Mouse (Mus musculus): ENCODE measurements around the gene Klf12.

Gene Klf12

DNA sequence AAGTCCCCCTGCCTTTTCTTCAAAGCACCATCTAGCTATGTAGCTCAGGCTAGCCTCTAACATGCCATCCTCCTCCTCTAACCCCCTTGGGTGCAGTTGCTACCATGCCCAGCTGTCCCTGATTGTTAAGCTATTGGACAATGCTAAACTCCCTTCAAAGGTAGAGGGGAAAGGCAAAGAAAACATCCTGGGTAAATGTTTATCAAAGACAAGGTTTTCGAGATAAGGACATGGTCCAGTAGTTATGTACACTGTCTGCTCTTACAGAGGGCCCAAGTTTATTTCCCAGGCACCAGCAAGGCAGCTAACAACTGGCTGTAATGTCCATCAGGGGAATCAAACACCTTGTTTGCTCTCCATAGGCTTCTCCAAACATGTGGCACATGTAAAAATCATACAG is 53.1 kb downstream of the Klf12 start:
- no peak for DNase-seq (ENCODE audit: low read depth)

DNA sequence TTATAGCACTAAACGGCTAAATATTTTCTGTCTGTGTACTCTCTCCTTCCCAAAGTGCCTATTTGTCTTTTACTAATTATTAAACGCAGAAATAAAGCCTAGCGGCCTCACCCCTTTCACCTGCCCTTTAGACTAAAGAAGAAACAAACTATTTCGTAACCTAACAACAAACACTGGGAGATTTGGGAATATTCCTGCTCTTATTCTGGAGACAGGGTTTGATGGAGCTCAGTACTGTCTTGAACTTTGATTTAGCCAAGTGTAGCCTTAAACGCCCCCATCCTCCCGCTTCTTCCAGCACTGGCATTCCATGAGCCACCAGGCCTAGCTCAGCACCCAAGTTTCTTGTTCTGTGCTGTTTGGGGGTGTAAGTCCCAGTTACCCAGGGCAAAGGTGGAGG is 56.4 kb downstream of the Klf12 start:
- DNase-seq (ENCODE audit: low read depth): no peak

DNA sequence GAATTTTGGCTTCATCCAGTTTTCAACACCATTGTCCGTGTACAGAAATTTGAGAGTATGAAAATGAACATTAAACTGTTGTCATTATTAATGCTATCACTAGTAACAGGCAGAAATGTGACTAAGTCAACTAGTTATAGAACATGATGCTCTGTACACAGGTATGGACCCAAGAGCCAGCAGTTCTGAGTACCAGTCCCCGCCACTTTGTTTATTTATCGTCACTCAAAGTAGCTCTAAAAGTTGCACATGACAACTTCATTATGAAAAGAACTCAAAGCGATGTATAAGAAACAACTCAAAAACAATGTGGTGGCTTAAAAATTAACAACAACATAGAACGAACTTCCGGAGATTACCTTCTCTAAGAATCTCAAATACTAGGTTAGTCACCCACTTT is 56.8 kb downstream of the Klf12 start:
- no peak for DNase-seq (ENCODE audit: low read depth)

DNA sequence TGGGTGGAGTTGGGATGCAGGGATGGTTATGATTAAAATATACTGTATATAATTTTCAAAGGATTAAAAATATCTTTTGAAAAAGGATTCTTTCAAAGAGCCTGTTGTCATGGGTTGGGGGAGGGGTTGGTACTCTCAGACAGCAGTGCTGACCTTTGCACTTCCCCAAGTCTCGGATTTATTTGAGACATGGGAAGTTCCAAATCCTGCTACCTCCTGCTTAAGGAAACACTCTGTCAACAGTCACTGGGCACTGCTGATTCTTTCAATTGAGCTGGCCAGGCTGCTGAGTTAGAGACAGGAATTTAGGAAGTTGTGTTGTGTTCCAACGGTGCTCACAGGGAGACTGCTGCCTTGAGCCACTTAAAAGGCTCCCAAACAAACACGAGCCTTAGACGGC is 60.3 kb downstream of the Klf12 start:
- no peak for DNase-seq (ENCODE audit: low read depth)

DNA sequence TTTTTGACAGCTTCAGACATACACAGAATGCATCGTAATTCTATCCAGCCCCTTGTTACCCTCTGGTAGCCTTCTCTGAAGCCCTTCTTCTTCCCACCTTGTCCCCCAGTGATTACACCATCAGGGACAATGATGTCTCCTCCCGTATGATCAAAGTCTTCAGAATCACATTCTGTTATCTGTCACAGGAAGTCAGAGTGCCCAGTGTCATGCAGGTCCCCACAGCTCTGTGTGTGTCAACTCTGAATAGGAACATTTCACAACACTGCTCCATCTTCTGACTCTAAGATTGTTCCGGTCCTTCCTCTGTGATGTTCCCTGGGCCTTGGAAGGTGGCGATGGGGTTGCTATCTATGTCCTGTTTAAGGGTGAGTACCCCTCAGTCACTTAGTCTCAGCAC is 62.2 kb downstream of the Klf12 start:
- DNase-seq (ENCODE audit: low read depth): no peak

DNA sequence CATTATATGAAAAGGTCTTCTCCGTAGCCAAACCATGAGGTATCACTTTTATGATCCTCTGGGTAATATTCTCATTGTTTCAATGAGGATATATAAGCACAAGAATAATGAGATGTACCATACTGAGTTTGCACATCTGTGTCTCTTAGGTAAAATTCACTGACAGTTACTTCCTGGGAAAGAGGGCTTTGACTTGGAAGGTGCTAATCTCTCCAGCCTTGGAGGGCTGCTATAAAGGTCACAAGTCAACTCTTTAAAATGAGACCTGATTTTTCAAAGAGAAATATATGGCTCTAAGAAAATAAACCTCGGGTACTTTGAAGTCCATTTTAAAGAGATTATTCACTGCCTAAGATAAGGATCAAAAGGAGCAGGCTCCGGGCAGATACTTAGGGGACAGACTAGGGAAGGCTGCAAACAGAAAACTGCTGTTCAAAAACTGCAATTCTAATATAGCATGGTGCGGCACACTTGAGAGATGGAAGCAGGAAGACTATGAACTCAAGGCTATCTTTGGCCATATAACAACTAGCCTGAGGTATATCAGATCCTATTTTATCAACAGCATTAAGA is 69.2 kb downstream of the Klf12 start:
- DNase-seq (ENCODE audit: low read depth): no peak

DNA sequence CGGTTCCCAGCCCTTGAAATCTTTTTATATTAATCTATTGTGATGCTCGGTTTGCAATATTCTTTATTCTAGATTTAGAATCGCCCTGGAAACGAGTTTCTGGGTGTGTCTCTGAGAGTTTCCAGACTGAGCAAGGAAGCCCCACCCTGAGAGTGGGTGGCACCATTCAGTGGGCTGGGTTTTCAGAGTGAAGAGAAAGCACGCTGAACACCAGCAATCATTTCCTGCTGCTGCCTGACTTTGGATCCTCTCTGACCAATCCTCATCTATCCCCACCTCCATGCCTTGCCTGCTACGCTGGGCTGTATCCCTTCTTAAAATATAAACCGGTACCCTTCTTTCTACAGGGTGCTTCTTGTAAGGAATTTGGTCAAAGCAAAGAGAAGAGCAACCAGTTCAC is 71.4 kb downstream of the Klf12 start:
- no peak for DNase-seq (ENCODE audit: low read depth)

DNA sequence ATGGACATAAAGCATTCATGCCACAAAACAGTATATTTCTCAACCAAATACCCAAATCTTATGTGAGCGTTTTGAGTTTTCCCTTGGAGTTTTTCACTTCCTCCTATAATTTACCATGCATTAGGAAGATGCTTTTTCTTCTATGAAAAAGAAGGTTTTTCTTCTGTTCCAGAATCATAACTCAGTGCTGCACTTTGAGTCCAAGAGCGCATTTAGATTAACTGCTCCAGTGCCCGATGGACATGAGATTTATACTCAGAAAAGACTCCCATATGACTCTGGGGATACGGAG is 72.7 kb downstream of the Klf12 start:
- DNase-seq (ENCODE audit: low read depth): no peak

DNA sequence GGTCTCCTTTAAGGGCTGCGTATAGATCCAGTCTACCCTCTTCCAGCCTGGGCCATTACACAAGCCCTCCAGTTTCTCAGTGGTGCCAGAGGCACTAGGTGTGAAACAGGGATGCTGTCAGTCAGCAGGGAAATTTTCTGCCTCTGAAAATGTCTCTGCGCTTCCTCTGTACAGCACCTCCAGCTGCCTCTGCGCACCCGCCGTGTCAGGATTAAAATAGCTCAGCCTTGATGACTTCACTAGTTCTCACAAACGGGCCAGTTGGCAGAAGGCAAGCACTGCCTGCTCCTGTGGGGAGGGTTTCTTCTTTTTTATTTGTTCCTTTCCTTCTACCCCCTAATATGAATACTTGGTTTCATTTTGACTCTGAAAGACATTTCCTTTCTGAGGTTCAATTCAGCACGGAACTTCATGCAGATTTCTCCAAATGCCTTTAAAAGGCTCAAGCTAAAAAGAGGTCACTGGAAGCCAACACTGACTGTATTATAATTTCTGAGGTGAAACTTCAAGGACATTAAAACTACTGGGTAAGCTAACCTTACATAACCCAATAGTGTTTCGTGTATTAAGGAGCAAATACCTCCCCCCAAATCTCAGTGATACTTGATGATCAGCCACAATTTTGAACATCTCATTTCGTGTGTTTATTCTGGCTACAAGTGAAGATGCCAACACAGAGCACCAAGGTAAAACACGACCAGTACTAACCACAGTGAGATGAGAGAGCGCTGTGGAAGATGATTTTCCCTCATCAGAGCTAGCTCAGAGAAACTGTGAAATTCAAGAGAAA is 73.2 kb downstream of the Klf12 start:
- no peak for DNase-seq (ENCODE audit: low read depth)

DNA sequence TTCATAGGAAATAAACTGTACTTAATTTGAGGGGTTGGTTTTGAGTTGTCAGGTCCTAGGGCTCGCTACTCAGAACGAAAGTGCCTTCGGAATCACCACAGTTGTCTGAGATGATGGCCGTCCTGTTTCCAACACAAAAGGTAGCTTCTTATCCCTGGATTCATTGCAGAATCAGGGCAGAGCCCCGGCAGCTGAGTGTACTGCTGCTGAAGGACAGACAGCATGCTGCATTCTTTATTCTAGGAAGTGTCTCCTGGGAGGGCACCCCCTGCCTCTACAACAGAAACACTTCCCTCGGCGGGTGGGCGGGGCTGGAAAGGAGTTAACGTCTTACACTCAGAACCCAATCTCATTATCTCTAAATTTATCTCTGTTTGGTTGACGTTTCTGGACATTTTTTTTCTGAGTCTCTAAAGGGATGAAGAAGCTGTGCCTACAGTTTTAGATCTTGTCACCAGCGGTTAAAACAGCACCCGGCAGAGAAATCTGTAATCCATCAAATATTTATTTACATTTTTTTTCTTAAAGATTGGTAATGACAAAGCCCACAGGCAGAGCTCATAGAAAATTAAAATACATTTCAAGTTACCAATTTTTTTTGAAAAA is 74.6 kb downstream of the Klf12 start:
- no peak for DNase-seq (ENCODE audit: low read depth)

DNA sequence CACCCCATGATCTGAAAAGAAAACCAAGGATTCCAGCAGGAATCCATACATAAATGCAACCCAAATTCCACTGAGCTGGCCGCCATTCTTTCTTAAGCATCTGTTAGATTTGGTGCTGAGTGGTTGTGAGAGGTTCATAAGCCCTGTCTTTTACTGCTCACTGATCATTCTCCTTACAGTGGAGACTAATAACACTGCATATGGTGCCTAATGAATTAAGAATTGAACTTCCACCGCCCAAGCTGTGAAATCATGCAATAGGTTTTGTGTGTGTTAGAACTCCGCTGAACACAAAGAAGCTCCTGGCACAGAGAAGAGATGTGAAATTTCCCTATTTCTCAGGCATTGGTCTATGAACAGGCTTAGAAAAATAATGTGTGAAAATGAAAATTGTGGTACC is 77.4 kb downstream of the Klf12 start:
- DNase-seq (ENCODE audit: low read depth): no peak

DNA sequence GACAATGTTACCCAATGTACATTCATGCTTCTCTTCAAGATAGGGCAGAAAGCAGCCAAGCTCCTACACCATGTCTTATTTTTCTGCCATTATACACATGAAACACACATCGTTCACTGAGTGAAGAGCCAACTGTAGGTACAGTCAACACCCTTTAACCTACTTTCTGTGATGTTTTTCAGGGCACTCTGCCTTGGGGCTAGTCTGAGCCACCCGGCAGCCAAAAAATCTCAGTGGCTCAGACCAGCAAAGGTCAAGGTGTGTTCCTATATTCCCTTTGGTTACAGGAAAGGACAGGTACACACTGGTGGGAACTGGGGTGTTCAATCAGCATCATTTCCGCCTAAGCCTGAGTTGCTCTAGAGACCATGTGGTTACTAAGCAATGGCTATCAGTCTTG is 78.3 kb downstream of the Klf12 start:
- DNase-seq (ENCODE audit: low read depth): no peak

DNA sequence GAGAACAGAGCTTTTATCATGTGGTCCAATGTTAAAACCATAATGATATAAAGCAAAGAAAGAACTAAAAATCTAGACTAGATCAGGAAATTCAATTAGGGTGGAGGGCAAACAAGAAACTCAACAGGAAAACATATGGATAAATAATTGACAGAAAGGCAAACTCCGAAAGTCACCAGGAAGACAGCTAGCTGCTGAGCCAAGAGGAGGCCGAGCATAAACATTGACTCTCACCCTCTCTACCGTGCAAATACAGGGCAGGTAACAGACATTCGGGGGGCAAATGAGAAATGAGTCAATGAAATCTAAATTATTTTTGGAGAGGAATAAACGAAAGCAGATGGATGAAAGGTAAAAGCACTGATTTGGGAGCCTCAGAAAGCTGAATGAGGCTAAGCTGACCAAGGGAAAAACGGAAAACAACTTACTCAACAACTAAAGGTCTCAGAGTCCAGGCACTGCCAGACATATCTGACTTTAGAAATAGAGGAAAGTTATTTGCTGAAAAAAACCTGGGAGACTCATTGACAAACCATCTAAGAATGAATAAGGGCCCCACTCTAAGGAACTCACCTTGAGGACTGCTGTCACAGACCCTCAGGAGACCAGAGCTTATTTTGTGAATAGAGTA is 84.3 kb downstream of the Klf12 start:
- no peak for DNase-seq (ENCODE audit: low read depth)

DNA sequence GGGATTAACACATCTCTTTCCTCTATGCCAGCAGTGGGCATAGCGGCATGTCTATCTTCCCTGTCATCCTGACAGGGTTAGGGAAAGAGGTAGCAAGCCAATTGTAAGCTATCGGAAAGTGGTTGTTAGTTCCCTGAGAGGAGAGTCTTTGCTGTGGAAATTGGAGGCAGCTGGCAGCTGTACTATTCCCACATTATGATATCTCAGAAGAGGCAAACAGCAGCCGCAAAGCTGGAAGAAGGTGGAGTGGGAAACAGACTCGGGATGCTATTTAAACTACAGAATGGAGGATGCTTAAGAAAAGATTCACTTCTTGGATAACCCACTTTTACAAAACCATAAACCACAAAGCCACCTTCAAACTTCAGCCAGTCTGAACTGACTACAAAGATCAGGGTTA is 85.8 kb downstream of the Klf12 start:
- DNase-seq (ENCODE audit: low read depth): no peak

DNA sequence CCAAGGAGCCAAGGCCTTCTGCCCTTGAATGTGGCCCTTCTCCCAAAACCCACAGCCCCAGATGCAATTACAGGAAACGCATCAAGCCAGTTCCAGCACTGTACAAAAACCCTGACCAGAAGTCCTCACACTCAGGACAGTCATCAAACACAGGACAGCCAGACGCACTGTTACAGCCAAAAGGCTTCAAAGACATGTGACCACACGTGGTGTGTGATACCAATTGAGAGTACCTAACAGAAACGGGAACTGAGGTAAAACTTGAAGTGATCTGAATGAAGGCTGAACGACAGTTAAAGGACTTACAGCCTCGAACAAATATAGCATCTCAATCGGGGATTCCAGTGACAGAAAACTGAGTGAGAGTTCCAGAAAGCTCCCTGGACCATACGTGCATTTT is 87.3 kb downstream of the Klf12 start:
- no peak for DNase-seq (ENCODE audit: low read depth)

DNA sequence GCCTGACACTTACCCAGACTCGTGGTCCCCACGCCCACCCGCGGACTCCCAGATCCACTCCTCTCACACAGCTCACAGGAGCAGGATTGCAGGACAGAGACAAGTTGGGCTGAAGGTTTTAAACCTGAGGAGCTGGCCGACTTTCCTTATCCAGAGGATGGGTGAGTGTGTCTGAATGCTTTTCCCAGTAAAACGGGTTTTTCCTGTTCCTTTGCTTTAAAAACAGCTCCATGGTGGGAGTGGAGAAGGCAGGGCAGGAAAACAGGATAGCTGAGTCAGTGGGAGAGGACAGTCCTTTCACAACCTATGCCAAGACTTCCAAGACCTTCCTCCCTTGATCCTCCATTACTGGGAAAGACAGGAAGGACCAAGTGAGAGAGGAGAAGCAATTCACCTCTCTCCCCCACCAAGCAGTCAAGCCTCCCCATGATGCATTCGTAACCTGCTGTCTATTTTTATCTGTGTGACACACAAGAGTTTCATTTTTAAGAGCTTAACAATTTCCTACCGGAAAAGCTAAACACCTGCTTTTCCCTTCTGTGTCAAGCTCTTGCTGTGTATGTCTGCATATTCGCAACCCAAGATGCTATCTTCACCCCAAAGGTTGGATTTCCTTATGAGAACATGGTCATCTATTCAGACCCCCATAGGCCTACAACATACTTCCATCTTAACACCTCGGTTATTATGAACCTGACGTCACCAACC is 94.8 kb downstream of the Klf12 start:
- DNase-seq (ENCODE audit: low read depth): no peak

DNA sequence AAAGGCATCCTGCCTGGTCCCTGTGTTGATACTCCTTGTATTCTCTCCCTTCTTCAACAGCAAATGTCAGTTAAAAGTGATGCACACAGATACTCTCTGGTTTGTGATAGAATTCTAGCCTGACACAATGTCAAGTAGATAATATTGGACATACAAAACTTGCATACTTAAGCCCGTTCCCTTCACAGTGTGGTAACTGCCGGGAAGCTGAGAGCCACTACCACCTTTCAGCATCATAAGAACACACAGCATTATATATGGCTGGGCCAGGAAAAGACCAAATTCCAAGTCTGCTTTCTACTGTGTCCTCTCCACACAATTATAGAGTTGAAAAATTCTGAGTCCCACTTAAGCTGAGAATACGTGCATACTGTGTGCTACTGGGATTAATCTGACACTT is 97.1 kb downstream of the Klf12 start:
- no peak for DNase-seq (ENCODE audit: low read depth)

DNA sequence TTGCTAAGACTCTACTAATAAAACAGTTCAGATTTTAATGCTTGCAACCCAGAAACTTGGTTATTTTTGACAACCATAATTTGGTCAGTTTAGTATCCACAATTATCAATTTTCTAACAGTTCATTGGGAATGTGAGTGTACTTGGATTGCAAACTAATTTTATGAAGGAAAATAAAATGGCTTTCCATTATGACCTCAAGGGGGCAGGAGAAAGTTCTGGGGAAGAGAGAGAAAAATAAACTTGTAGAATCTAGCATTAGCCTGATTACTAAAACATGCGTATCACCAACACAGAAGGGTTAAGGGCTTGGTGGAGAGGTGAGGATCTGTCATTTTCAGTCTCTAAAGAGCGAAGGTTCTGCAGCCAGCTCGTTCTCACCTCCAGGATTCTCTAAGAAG is 106.7 kb downstream of the Klf12 start:
- DNase-seq (ENCODE audit: low read depth): no peak

DNA sequence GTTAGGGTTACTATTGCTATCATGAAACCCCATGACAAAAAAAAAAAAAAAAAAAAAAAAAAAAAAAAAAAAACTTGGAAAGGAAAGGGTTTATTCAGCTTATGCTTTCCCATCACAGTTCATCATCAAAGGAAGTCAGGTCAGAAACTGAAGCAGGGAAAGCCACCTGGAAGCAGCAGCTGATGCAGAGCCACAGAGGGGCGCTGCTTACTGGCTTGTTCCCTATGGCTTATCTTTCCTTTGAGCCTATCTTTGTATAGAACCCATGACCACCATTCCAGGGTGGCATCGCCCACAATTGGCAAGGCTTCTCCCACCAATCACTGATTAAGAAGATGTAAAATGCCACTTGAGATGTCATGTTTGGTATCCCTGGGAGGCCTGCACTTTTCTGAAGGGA is 119.4 kb downstream of the Klf12 start:
- DNase-seq (ENCODE audit: low read depth): no peak

DNA sequence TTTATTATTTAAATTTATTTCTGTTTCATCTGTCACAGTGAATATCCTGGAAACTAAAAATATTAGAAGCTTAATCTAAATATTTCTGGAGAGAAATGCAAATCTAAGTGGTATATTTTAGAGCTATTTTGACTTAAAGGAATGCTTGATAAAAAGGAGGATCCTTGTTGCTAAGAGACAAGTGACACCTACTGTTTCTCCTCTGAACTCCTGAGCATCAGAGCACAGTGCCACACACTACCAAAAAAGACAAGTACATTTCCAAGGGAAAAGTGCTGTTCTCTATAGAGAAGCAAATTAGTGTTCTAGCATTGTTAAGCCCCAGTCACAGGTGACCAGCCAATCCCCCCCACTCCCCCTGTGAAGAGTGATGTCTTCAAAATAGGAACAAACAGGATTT is 127.8 kb downstream of the Klf12 start:
- no peak for DNase-seq (ENCODE audit: low read depth)

DNA sequence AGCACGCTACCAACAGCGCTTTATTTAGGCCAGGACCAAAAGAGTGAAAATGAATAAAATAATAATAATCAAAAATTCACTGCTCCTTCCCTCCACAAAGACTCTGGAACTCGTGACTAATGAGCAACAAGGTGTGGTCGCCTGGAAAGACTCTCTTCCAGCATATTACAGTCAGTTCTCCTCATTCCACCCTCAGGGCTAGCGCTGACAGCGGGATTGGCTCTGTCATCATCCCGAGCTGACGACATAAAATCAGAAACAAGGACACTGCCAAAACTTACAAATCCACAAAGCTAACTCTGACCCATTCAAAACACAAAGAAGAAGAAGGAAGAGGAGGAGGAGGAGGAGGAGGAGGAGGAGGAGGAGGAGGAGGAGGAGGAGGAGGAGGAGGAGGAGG is 136.8 kb downstream of the Klf12 start:
- no peak for DNase-seq (ENCODE audit: low read depth)

DNA sequence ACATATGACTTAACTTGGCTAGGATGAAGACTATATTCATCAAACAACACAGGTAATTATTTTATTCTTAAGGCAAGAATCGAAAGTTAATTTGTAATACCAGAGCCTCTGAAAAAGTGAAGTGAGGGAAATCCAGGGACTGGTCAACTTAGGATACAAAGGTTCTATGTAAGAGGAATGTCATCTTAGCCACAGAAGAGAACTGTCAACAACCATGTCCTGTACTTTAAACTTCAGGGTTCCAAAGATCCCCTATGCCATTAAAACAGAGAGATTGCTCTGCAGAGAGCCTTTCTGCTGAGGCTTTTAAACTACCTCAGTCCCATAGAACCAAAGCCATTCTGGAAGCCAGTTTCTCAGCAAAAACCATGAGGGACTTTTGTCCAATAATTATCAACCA is 144.1 kb downstream of the Klf12 start:
- no peak for DNase-seq (ENCODE audit: low read depth)

DNA sequence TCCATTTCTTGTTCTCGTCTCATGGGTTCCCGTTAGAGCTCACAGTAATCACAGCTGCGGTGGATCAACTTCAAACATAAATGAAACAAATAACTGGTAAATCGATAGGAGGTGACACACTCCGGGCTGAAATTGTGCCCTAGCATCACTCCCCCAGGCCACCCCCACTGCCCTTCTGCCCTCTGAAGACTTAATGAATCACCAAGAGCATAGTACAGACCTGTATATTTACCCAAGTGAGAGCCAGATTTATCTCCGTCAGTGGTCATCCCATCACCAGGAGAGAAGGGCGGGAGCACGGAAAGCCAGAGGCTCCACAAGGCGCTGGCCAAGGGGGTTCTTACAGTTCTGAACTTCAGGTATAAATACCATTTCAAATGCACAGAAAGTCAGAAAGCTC is 150.2 kb downstream of the Klf12 start:
- no peak for DNase-seq (ENCODE audit: low read depth)

All from c-Kit-positive CD71-positive TER-119-negative erythroid progenitor cells, embryonic 14.5 days (primary cell).